Mouse (Mus musculus) heart, embryonic 11.5 days (tissue): ENCODE data around the gene Tmem164. TPM values are rescaled to one million over a fixed set of nuclear protein-coding genes. Genes with fewer than 3 reads are reported as not detected.
"Not testable (repeated sequence)": the region's sequence is repeated elsewhere in the genome, so short reads cannot be mapped to it uniquely, and the experiment has no call there.

Source experiments
- ATAC-seq: fragments of 200-750 bp; cut with Nextera tagmentation; replicated peaks from 2 replicates; pipeline ENCODE4 v1.8.0; 2017; ENCODE audit warnings: moderate library complexity; ENCODE audit not compliant: insufficient number of reproducible peaks, low FRiP score, low TSS enrichment
- H3K27ac ChIP-seq: fragments of 300-500 bp; sonication (generic); 2 replicates; pipeline ENCODE4 v1.5.1; 2014; ENCODE audit warnings: mild to moderate bottlenecking, low read depth, low read length
- H3K27me3 ChIP-seq: fragments of 300-500 bp; sonication (generic); 2 replicates; pipeline ENCODE4 v1.6.1; 2014; ENCODE audit warnings: mild to moderate bottlenecking, low read length, mixed read lengths; ENCODE audit not compliant: control insufficient read depth, insufficient read depth
- H3K36me3 ChIP-seq: fragments of 300-500 bp; sonication (generic); 2 replicates; pipeline ENCODE4 v1.6.1; 2014; ENCODE audit warnings: mild to moderate bottlenecking, low read length, moderate library complexity, mixed read lengths; ENCODE audit not compliant: control insufficient read depth, insufficient read depth
- H3K4me1 ChIP-seq: fragments of 300-500 bp; sonication (generic); 2 replicates; pipeline ENCODE4 v1.6.1; 2014; ENCODE audit warnings: low read length; ENCODE audit not compliant: control insufficient read depth, insufficient read depth
- H3K4me2 ChIP-seq: fragments of 300-500 bp; sonication (generic); 2 replicates; pipeline ENCODE4 v1.6.1; 2014; ENCODE audit warnings: mild to moderate bottlenecking, moderate library complexity
- H3K4me3 ChIP-seq: fragments of 300-500 bp; sonication (generic); 2 replicates; pipeline ENCODE4 v1.5.1; 2014; ENCODE audit warnings: low read depth, low read length
- H3K9ac ChIP-seq: fragments of 300-500 bp; sonication (generic); 2 replicates; pipeline ENCODE4 v1.6.1; 2014; ENCODE audit warnings: mild to moderate bottlenecking, low read depth, low read length, moderate library complexity
- H3K9me3 ChIP-seq: fragments of 300-500 bp; sonication (generic); replicated peaks from 2 replicates; pipeline ENCODE4 v1.6.1; 2016; ENCODE audit warnings: low read length; ENCODE audit not compliant: control insufficient read depth
- WGBS: fragments of 180-500 bp; shearing (Covaris S2); extraction: QIAGEN DNeasy Blood & Tissue Kit; methylation state at CpG from one replicate; pipeline ENCODE4 v1.1.7; 2014; ENCODE audit not compliant: insufficient replicate concordance; 5-methylcytosine and 5-hydroxymethylcytosine counted together
- polyA plus RNA-seq: library from polyadenylated mRNA; unstranded; fragments of >200 nt; fragmentation: Nextera tagmentation; extraction: Ambion mirVana; gene quantifications from 2 replicates; pipeline ENCODE4 v1.2.1, GENCODE M21; 2014

The Tmem164 gene
- 33.5 and 43.3 TPM in 2 replicates for polyA plus RNA-seq

DNA sequence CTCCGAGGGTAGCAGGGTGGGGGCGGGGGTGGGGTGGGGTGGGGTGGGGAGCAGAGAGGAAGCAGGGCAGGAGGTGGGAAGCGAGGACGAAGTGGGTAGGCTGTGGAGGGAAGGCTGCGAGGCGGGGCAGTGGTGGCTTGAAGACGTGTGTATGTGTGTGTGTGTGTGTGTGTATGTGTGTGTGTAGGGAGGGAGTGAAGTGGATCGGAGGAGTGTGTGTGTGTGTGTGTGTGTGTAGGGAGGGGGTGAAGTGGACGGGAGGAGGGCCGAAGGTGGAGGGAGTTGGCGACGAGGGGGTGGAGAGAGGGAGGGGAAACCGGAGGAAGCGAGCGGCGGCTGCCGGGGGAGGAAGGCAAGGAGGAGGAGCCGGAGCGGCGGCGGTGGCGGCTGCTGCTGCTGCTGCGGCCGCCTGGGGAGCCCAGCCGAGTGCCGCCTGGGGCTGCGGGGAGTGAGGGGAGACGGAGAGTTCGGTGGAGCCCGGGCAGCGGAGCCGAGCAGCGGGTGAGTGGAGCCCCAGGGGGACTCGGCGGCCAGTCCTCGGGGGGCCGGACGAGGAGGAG lies at the start of gene Tmem164:
Tmem164 (plus strand) TSS at position 351 of the 560 bp plus-strand sequence.
- Histone ChIP-seq H3K4me1 (peaks cover 10% of the 10 kb centered on the region), H3K4me2 (peak within 1 kb of the TSS; percentile 79), H3K27ac (peak within 1 kb of the TSS; percentile 90), H3K27me3 (peaks cover 3% of the 10 kb centered on the region; the same call in 1 of the 2 replicates), H3K9ac (peak within 1 kb of the TSS; percentile 78), H3K9me3 (no peaks in the 10 kb centered on the region), H3K4me3 (peak within 1 kb of the TSS; percentile 57), H3K36me3 (no peaks in the 10 kb centered on the region)
- ATAC-seq = peak; percentile 85
- 17% methylated on average over 23 of the region's 38 CpGs for WGBS

DNA sequence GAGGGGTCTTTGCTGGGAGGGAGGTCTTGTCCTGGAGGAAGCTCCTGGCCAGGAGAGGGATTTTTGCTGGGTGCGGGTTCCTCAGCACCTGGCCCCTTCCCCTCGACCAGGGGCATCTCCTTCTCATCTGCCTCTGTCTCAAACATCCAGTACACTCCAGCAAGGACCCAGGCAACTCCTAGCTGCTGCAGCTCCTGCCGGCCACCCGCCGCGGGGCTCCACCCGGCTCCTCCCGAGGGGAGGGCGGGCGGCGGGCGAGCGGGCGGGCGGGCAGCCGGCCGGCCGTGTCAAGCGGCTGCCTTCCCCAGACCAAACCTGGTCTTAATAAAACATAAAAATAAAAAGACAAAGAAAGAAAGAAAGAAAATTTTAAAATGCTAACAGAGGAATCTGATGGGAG lies 48.2 kb upstream of the Tmem164 start:
- not testable (repeated sequence) for H3K9me3 ChIP-seq, ATAC-seq, H3K27me3 ChIP-seq, H3K4me1 ChIP-seq, H3K36me3 ChIP-seq, H3K27ac ChIP-seq, H3K4me3 ChIP-seq, H3K9ac ChIP-seq
- H3K4me2 ChIP-seq = peak overlapping the region; percentile 31
- WGBS = 24% methylated on average over 17 of the region's 19 CpGs

DNA sequence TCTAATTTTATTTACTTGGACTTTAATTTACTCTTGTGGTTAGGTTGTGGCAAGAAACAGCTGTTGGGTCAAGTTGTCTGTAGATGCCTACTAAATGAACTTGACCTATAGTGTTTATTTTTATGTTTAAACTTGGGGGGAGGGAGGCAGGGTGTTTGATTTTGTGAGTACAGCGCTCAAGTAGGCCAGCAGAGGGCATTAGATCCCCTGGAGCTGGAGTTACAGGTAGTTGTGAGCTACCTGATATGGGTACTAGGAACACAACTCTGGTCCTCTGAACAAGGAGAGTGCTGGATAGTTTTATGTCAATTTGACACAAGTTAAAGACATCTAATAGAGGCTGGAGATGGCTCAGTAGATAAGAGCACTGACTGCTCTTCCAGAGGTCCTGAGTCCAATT lies 34.0 kb upstream of the Tmem164 start:
- Histone ChIP-seq H3K36me3 (no peaks in the 10 kb centered on the region), H3K4me1 (no peaks in the 10 kb centered on the region), H3K4me3 (no peak overlapping the region), H3K9me3 (no peaks in the 10 kb centered on the region), H3K4me2 (no peak overlapping the region), H3K27ac (no peak overlapping the region), H3K9ac (no peak overlapping the region), H3K27me3 (no peaks in the 10 kb centered on the region; the same call in 1 of the 2 replicates)
- 63% methylated on average over 1 of the region's 1 CpGs for WGBS
- no peak for ATAC-seq

DNA sequence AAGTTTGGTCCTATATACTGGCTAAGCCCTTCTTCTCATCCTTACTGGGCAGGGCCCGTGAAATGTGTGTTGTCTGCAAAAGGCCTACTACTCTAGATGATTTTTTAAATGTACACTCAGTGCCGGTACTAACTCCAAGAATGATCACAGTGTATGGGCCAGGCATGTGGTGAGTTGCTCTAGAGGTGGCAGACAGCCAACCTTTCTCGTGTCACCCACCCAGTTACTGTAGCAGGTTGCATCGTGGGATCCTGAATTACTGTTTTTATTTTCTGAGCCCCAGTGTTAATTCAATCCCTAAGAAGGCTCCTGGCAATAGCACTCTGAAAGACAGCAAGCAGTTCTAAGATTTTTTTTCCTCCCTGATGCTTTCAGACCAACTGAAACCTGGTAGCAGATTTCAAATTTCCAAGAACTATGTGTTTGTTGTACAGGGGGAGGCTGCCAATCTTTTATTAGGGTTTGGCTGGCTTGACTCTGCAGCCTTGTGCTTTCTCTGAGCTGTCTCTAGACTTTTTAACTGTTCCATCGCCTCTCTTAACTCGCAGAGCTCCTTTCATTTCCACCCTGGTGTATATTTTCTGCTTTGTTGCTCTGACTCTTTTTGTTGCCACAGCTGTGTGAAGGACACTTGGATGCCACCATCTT lies 31.0 kb upstream of the Tmem164 start:
- Histone ChIP-seq H3K4me2 (no peak overlapping the region), H3K4me3 (no peak overlapping the region), H3K4me1 (no peaks in the 10 kb centered on the region), H3K9ac (no peak overlapping the region), H3K36me3 (no peaks in the 10 kb centered on the region), H3K9me3 (no peaks in the 10 kb centered on the region), H3K27ac (no peak overlapping the region), H3K27me3 (no peaks in the 10 kb centered on the region; the same call in 1 of the 2 replicates)
- ATAC-seq = no peak
- 73% methylated on average over 6 of the region's 6 CpGs for WGBS

DNA sequence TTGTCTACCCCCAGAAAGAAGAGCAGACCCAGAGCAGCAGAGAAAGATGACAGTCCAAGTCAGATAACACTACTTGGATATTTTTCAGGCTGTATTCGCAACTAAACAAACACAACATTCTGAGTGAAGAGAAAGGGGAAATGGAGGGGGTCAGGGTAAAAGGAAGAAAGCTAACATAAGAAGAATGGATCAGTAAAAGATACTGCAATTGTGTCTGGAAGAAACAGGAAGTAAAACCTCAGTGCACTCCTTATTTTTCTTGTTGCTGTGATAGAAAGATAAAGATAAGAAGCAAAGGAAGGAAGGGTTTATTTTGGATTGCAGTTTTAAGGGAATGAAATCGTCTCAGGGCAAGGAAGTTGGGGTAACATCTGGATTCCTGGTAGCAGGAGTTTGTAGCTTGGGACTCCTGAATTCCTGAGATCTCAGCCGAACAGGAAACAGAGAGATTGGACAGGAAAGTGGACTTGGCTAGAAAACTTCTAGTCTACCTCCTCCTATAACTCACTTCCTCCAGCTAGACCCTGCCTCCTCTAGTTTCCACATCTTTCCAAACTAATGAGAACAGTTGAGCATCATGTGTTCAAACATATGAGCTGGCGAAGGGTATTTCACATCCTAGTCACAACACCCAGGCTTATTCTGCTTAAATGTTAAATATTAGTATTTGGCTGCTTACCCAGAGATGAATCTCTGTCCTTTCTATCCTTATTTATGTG lies 16.3 kb upstream of the Tmem164 start:
- Histone ChIP-seq H3K36me3 (no peaks in the 10 kb centered on the region), H3K27me3 (peaks cover 3% of the 10 kb centered on the region; the same call in 1 of the 2 replicates), H3K4me1 (no peaks in the 10 kb centered on the region), H3K4me3 (no peak overlapping the region), H3K9me3 (no peaks in the 10 kb centered on the region), H3K9ac (no peak overlapping the region), H3K4me2 (no peak overlapping the region), H3K27ac (no peak overlapping the region)
- WGBS = 59% methylated on average over 4 of the region's 4 CpGs
- ATAC-seq = no peak

DNA sequence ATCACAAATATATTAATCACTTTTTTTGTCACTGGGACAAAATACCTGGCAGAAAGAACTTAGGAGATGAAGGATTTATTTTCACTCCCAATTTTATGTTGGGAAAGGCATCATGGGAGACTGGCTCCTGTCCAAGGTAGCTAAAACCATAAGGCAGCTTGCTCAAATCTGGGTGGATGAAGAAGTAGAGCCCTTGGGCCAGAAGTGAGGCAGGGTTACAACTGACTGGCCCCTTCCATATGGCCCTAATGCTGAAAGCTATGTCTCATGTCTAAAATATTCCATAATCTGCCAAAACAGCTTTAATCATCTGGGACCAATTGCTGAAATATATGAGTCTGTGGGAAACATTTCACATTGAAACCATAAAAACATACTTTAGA lies 15.8 kb upstream of the Tmem164 start:
- peaks cover 3% of the 10 kb centered on the region; the same call in 1 of the 2 replicates for H3K27me3 ChIP-seq
- no peak overlapping the region for H3K27ac ChIP-seq
- H3K4me3 ChIP-seq = no peak overlapping the region
- H3K9ac ChIP-seq = no peak overlapping the region
- no peaks in the 10 kb centered on the region for H3K36me3 ChIP-seq
- no peak for ATAC-seq
- H3K9me3 ChIP-seq = no peaks in the 10 kb centered on the region
- H3K4me1 ChIP-seq = no peaks in the 10 kb centered on the region
- H3K4me2 ChIP-seq = no peak overlapping the region

DNA sequence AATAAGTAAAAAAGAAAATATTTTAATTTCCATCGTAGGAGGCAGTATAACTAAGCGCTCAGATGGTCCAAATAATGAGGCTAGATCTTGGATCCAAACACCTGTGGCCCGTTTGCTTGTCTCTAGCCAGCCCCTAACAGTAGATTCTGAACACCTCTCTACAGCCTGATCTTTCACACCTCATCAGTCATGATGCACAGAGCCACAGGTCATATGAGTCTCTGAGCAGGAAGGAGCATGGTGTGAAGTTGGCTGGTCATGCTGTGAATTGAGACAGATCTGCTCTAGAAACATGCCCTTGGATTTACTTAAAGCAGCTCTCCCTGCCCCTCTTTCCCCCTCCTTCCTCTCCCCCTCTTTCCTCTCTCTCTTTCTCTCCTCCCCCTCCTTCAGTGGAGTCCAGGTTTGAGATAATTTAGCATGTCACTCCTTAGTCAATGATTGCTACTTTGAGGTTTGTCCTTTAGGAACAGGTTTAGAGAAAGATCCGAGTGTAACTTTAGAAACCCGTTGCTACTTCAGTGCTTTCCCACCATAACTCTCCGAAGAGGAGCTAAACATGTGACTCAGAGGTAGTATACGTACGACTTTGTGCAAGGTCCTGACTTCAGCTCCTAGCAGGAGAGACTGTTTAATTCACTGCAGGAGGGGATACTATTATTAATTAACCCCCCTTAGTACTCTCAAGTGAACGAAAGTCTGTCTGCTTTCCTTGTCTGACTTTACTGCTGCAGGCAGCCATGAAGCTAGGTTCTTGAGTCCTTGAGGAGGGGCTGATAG lies 11.7 kb upstream of the Tmem164 start:
- Histone ChIP-seq H3K27me3 (no peaks in the 10 kb centered on the region), H3K4me1 (no peaks in the 10 kb centered on the region), H3K4me3 (no peak overlapping the region), H3K9me3 (no peaks in the 10 kb centered on the region), H3K9ac (no peak overlapping the region), H3K36me3 (no peaks in the 10 kb centered on the region), H3K4me2 (no peak overlapping the region), H3K27ac (no peak overlapping the region)
- WGBS = 62% methylated on average over 9 of the region's 9 CpGs
- no peak for ATAC-seq

DNA sequence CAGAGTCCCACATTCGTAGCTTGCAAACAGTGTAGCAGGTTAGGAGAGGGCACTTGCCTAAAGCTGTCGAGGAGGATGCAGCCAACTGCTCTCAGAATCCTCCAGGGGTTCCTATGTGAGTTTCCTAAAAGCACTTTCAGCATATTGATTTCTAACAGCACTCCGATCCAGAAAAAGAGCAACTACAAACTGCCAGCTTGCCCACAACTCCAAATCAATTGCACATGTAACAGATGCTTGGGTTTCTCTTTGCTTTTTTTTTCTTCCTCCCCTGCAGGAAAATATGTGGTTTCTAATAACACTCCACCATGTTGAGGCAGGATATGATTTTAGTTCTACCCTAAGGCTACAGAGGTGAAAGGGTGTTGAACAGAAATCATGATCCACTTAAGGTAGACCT lies 11.1 kb upstream of the Tmem164 start:
- no peaks in the 10 kb centered on the region for H3K36me3 ChIP-seq
- WGBS = 58% methylated on average over 3 of the region's 3 CpGs

More for the DNA sequence above, 11.1 kb upstream of the Tmem164 start:
- Histone ChIP-seq H3K4me1 (no peaks in the 10 kb centered on the region), H3K9me3 (no peaks in the 10 kb centered on the region), H3K27me3 (no peaks in the 10 kb centered on the region), H3K4me3 (no peak overlapping the region), H3K9ac (no peak overlapping the region), H3K4me2 (no peak overlapping the region), H3K27ac (no peak overlapping the region)
- no peak for ATAC-seq
